Mouse (Mus musculus) inflammation-experienced regulatory T-cells, adult 6 months (primary cell): ENCODE data around the gene Crbn. TPM values are rescaled to one million over a fixed set of nuclear protein-coding genes. Genes with fewer than 3 reads are reported as not detected.

ENCODE experiments used
- ATAC-seq: one replicate; pipeline ENCODE4 v1.8.0; 2017
- polyA plus RNA-seq, 3 experiments: library from polyadenylated mRNA; unstranded; fragments of 100-300 nt; shearing (Covaris generic); gene quantifications; one replicate each; pipeline ENCODE4 v1.2.1; 2017

The Crbn gene
- polyA plus RNA-seq, 3 experiments from 2014 or later = 182 to 240 (median 202) TPM

DNA sequence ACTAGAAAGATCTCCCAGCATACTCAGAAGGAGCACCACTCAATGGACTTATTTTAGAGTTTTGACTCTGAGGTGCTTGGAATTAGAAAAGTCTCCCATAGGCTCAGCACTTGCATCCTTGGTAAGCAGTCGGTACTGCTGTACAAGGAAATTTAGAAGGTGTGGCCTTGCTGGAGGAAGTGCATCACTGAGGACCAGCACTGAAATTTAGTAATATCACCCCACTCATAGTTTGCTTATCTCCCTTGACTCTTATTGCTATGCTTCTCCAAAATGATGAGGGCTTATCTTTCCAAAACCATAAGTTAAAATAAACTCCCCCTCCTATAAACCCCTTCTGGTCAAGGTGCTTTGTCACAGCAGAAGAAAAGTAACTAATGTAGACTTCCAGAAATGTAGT lies 38.4 kb downstream of the Crbn start:
- no peak for ATAC-seq

DNA sequence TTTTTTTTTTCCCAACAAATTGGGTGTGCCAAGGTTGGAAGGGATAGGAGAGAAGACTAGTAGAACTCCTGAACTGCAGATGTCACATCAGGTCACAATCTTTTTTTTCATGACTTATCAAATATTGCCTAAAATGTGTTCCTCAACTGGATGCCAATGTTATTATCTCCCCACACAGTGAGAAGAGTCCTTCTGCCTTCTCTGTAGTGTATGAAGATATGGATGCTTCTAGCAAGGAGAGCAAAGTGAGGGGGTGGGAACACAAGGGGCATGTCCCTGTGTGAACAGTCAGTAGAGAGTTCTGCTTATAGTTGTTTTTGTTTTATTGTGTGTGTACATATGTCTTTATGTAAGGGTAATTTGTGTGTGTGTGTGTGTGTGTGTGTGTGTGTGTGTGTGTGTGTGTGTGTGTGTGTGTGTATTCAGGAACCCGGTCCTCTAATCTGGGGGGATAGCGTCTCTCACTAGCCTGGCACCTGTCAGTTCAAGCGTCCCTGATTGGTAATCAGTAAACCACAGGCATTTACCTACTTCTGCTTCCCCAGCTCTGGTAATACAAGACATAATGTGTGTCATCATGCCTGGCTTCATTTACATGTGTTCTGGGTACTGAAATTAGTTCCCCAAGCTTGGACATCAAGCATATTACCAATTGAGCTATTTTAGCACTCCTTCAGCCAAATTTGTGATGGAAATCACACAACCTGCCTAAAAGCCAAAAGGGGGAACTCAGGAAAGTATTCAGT lies 39.2 kb downstream of the Crbn start:
- ATAC-seq = no peak

DNA sequence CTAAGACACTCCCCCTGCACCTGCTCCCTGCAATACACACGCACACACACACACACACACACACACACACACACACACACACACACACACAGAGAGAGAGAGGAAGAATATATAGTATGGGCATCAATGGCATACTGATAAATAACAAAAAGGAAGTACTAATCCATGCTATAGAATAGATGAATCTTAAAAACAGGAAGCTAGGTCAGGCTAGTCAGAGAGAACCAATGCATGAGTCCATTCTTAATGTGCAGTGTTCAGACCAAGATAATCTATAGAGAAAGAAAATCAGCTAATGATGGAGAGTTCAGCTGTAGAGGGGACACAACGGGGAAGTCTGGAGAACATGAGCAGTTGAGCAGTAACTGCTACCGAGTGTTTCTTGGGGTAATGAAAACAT lies 41.6 kb downstream of the Crbn start:
- no peak for ATAC-seq

DNA sequence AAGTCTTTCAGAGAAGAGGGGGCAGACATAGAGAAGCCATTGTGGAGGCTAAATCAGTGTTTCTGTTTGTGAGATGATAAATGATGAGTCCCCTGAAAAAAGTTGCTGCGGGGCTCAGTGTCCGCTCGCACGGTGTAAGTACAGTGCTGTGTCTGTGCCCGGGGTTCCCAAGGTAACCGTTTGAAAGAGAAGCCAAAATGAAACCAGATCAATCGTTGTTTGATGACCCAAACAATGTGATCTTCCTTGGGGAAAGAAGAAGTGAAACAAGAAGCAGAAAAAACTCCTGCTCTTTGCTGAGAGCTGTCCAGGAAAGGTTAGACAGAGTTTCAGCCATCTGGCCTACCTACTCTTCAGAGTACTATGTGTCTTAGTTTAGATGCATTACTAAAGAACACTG lies 49.6 kb downstream of the Crbn start:
- no peak for ATAC-seq

DNA sequence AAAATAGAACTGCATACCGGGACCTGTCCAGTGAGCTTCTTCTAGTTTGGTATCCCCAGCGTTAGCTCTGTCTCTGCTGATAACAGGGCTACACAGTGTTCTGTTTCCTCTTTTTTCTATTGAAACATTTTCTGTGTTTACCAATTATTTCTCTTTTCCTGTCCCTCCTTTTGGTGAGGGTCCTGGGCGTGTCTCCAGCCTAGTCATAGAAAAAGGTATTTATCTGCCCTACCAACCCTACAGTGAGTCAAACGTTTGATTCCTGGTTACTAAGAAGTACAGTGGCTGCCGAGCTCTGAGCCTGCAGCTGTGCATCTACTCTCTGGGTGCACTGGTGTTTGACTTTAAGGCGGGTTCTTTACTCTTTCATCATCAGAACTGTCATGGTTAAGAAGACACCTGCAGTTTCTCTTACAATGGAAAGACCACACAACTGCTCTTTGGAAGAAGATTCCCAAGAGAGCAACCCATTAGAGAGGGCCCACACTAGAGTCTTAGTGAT lies 50.9 kb downstream of the Crbn start, which contains the start of gene Il5ra:
TSS of gene Il5ra (minus strand) at position 151 of the 502 bp plus-strand sequence.
- ATAC-seq = no peak

DNA sequence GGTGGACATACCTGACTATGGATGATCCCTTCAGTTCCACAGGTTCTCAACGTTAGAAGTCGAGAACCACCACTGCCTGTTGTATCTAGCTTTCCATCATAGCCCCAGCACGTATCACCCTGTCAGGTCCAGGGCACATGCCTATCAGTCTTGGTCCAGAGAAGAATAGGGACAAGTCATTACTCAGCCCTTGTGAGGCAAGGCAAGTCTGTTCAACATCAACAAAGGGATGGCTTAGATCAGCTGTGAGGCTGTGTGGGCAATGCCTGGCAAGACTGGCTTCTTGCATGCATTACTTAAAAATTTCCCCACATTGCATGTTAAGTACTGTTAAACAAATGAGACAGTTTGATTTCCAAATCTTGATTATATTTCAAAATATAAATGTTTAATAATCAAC lies 52.1 kb downstream of the Crbn start:
- no peak for ATAC-seq

DNA sequence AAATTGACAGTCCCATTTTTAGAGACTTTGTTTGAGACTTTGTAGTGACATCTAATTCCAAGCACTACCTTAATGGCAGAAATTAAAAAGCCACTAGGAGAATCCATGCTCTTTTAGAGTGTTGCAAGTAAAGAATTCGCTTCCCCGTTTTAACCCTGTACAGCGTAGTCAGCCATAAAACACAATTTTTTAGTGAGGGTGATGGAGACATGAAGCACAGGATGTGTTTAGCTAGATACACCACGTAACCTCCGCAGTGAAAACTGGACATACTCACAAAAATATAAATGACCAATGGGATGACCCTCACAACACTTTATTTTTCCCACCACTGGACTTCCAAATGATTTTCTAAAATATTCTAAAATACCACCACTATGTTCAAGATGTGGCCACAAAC lies 52.6 kb downstream of the Crbn start:
- no peak for ATAC-seq

DNA sequence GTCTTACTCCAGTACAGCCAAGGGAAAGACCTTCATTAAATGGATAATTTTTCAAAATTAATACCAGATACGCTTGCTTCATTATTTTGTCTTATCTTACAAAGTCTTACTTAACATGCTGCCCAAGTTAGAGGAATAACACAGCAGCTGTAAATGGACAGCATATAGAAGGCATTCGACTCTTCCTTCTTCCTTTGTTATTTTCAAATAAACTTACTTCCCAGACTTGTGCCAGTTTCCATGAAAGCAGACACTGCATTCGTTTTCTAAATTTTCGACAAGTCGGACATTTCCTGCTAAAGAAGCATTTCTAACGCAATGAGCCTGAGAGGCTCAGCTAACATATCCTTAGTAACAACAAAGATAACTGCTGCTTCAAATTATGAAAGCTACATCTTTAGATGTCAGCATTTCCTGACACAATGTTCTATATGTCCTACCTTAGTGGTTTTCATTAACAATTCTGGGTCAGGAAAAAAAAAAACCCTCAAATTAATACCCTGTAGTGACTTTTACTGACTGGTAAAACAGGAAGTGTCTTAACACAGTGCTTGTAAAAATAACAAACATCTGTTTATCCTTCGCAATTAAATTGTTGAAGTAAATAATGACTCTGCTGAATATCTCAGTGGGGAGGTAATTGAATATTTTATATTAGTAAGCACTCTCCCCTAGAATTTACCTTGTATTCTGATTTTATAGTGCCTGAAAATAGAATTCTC lies 54.0 kb downstream of the Crbn start:
- ATAC-seq = no peak

DNA sequence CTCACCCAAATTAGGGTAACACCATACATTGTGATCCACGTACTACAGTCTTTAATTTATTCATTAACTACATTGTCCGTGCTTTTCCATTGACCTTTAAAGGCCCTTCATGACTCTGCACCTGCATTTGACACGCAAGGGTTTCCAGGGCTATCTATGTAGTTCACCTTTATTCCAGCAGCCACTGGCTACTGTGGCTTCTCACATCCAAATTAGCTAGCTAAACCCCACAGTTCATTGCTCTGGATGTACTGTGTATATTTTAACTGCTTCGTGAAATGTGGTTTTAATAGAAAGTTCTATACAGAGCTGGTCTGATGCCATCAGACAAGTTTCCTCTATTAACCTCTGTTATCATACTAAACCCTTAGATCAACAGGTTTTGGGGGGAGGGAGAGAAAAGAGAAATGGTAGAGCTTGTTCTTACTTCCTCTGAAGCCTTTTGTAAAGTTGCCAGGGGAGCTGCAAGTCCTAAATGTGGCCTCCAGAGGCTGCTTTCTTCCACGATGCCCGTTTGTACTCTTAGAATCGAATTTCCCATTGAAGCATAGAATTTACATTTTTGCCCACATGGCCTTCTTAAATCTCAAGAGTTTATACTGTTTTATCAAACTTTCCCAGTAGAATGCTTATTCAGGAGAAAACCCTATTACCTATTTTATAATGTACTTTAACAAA lies 56.2 kb downstream of the Crbn start:
- ATAC-seq = no peak

DNA sequence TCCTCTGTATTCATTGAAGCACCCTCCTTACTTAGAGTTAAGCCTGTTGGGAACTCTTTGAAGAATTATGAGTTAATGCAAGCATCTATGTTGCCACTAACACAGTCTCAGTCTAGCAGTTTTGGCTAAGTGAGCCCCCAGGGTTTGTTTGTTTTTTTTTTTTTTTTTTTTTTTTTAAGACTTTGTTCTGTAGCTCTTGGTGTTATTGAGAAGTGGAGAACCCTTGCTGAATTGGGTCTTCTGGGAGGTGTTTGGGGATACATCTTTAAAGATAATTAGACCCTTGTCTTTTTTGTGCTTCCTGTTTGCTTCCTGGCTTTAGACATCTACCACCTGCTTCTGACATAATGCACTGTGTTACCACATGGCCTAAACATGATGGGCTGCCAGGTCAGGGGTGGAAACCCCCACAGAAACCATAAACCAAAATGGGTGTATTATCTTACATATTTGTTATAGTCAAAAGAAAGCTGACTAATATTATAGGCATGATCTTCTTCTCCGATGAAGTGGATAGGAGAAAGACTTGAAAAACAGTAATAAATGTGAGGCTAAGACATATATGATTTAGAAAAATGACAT lies 59.5 kb downstream of the Crbn start:
- ATAC-seq = no peak

DNA sequence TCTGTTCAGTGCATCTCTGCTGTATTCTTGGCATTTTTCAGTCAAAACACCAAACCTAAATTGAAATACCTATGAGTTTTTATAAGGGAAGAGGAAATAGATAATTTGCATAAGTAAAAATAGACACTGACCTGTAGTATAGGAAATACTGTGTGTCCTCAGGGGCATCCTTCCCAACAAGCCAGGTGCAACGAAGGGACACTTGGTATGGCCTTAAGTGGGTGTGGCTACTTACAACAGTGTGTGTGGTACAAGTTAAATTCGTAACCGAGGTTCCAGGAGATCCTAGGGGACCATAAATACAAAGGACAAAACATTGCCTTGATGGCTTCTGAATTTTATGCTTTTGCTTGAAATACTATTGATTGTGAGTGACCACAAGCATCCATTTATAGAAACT lies 61.6 kb downstream of the Crbn start:
- ATAC-seq = no peak

DNA sequence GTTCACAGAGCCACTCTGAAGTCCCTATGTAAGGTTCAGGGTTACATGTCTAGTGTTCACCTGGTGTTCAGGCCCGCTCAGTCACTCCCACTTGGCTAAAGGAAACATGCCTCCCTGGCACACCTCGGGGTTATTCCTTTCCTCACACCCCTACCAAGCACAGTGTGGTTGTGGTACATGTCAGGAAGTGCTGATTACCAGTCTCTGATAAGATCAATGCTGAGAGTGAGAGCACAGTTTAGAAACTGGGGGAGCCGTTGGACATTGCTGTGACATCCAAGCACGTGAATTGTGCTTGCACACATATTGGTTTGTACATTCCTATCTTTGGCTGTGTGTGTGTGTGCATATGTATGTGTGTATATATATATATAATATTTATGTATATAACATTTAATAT lies 67.3 kb downstream of the Crbn start:
- no peak for ATAC-seq

Other genes with a start within 250 kb of the Crbn start
- gene Il5ra, start 51.0 kb downstream of the Crbn start, polyA plus RNA-seq = under 1 TPM in 1 of 3 experiments, not detected in 2; 0.24 TPM
- gene Trnt1, start 31.0 kb downstream of the Crbn start, polyA plus RNA-seq = 100 to 1,000 TPM in 1 of 3 experiments, 10 to 100 TPM in 2; 94.0 to 106 (median 99.2) TPM